Mouse (Mus musculus) stomach, embryonic 16.5 days (tissue): Measurements from ENCODE around the gene Cntnap5b. TPM values are rescaled to one million over a fixed set of nuclear protein-coding genes. Genes with fewer than 3 reads are reported as not detected.

Experiments
- ATAC-seq: fragments of 200-750 bp; cut with Nextera tagmentation; 2 replicates; pipeline ENCODE4 v1.8.0; 2017; ENCODE audit warnings: moderate number of reproducible peaks, moderate TSS enrichment; ENCODE audit not compliant: insufficient read depth, low FRiP score
- H3K27ac ChIP-seq: fragments of 300-500 bp; sonication (generic); 2 replicates; pipeline ENCODE4 v1.5.1; 2014; ENCODE audit warnings: low read length
- H3K27me3 ChIP-seq: fragments of 300-500 bp; sonication (generic); 2 replicates; pipeline ENCODE4 v1.6.1; 2014; ENCODE audit warnings: low read length, control low read depth, mixed read lengths; ENCODE audit not compliant: control insufficient read depth, insufficient read depth
- H3K36me3 ChIP-seq: fragments of 300-500 bp; sonication (generic); 2 replicates; pipeline ENCODE4 v1.6.1; 2014; ENCODE audit warnings: low read length; ENCODE audit not compliant: control insufficient read depth, insufficient read depth
- H3K4me1 ChIP-seq: fragments of 300-500 bp; sonication (generic); 2 replicates; pipeline ENCODE4 v1.6.1; 2014; ENCODE audit warnings: low read length, control low read depth, mixed read lengths; ENCODE audit not compliant: control insufficient read depth, insufficient read depth
- H3K4me2 ChIP-seq: fragments of 300-500 bp; sonication (generic); 2 replicates; pipeline ENCODE4 v1.6.1; 2014; ENCODE audit warnings: low read depth, low read length, mixed read lengths
- H3K4me3 ChIP-seq: fragments of 300-500 bp; sonication (generic); replicated peaks from 2 replicates; pipeline ENCODE4 v1.5.1; 2014; ENCODE audit warnings: mild to moderate bottlenecking, low read length
- H3K9ac ChIP-seq: fragments of 300-500 bp; sonication (generic); 2 replicates; pipeline ENCODE4 v1.6.1; 2014; ENCODE audit warnings: low read length
- H3K9me3 ChIP-seq: fragments of 300-500 bp; sonication (generic); replicated peaks from 2 replicates; pipeline ENCODE4 v1.6.1; 2016; ENCODE audit warnings: low read length, control low read depth; ENCODE audit not compliant: control insufficient read depth
- WGBS: fragments of 180-500 bp; shearing (Covaris S2); extraction: QIAGEN DNeasy Blood & Tissue Kit; methylation state at CpG from one replicate; pipeline ENCODE4 v1.1.7; 2014; 5-methylcytosine and 5-hydroxymethylcytosine counted together
- polyA plus RNA-seq: library from polyadenylated mRNA; unstranded; fragments of >200 nt; fragmentation: Nextera tagmentation; extraction: Ambion mirVana; gene quantifications from 2 replicates; pipeline ENCODE4 v1.2.1, GENCODE M21; 2015

The Cntnap5b gene
- polyA plus RNA-seq, 1 experiment from 2014 or later: not detected

GRCm38 (mm10) chr1:100369415-100370113 is 597.0 kb downstream of the Cntnap5b start:
- Histone ChIP-seq H3K4me3 (no peak overlapping the region), H3K4me2 (no peak overlapping the region), H3K4me1 (no peaks in the 10 kb centered on the region), H3K9me3 (no peaks in the 10 kb centered on the region), H3K36me3 (no peaks in the 10 kb centered on the region), H3K27me3 (no peaks in the 10 kb centered on the region), H3K9ac (no peak overlapping the region), H3K27ac (no peak overlapping the region)
- WGBS: 66% methylated on average over 5 of the region's 5 CpGs
- ATAC-seq: no peak

GRCm38 (mm10) chr1:100386252-100386651 is 613.7 kb downstream of the Cntnap5b start:
- Histone ChIP-seq H3K9ac (no peak overlapping the region), H3K4me2 (no peak overlapping the region), H3K36me3 (no peaks in the 10 kb centered on the region), H3K4me3 (no peak overlapping the region), H3K4me1 (no peaks in the 10 kb centered on the region), H3K27ac (no peak overlapping the region), H3K27me3 (no peaks in the 10 kb centered on the region), H3K9me3 (no peaks in the 10 kb centered on the region)
- 65% methylated on average over 1 of the region's 1 CpGs for WGBS
- ATAC-seq: no peak

GRCm38 (mm10) chr1:100394034-100394433 is 621.5 kb downstream of the Cntnap5b start:
- Histone ChIP-seq H3K9me3 (no peaks in the 10 kb centered on the region), H3K4me1 (no peaks in the 10 kb centered on the region), H3K4me3 (no peak overlapping the region), H3K27ac (no peak overlapping the region), H3K27me3 (no peaks in the 10 kb centered on the region), H3K4me2 (no peak overlapping the region), H3K36me3 (no peaks in the 10 kb centered on the region), H3K9ac (no peak overlapping the region)
- ATAC-seq: no peak

- Histone ChIP-seq H3K4me2 (no peak overlapping the region), H3K27ac (no peak overlapping the region), H3K27me3 (no peaks in the 10 kb centered on the region), H3K9ac (no peak overlapping the region), H3K36me3 (no peaks in the 10 kb centered on the region), H3K4me1 (no peaks in the 10 kb centered on the region), H3K9me3 (no peaks in the 10 kb centered on the region), H3K4me3 (no peak overlapping the region)
- ATAC-seq: peak; percentile 47; the same call in 1 of the 2 replicates
These were observed 644.2 kb downstream of the Cntnap5b start for GRCm38 (mm10) chr1:100416658-100417224.

GRCm38 (mm10) chr1:100430038-100430774 is 657.6 kb downstream of the Cntnap5b start:
- no peaks in the 10 kb centered on the region for H3K36me3 ChIP-seq
- H3K9ac ChIP-seq: no peak overlapping the region
- no peaks in the 10 kb centered on the region for H3K9me3 ChIP-seq
- H3K4me2 ChIP-seq: no peak overlapping the region
- H3K27me3 ChIP-seq: no peaks in the 10 kb centered on the region
- peak; percentile 73; the same call in 1 of the 2 replicates for ATAC-seq
- no peaks in the 10 kb centered on the region for H3K4me1 ChIP-seq
- H3K27ac ChIP-seq: no peak overlapping the region
- 69% methylated on average over 1 of the region's 1 CpGs for WGBS
- H3K4me3 ChIP-seq: no peak overlapping the region

- no peak overlapping the region for H3K4me3 ChIP-seq
- no peak for ATAC-seq
- WGBS: 95% methylated on average over 2 of the region's 2 CpGs
These were observed 691.3 kb downstream of the Cntnap5b start for GRCm38 (mm10) chr1:100463877-100464276.

GRCm38 (mm10) chr1:100465226-100465625 is 692.7 kb downstream of the Cntnap5b start:
- ATAC-seq: no peak
- Histone ChIP-seq H3K9ac (no peak overlapping the region), H3K27me3 (no peaks in the 10 kb centered on the region), H3K4me1 (no peaks in the 10 kb centered on the region), H3K4me2 (no peak overlapping the region), H3K36me3 (no peaks in the 10 kb centered on the region), H3K27ac (no peak overlapping the region), H3K9me3 (no peaks in the 10 kb centered on the region), H3K4me3 (no peak overlapping the region)
- 50% methylated on average over 1 of the region's 1 CpGs for WGBS

More at GRCm38 (mm10) chr1:100463877-100464276, 691.3 kb downstream of the Cntnap5b start:
- no peaks in the 10 kb centered on the region for H3K27me3 ChIP-seq
- H3K4me1 ChIP-seq: no peaks in the 10 kb centered on the region
- no peaks in the 10 kb centered on the region for H3K36me3 ChIP-seq
- no peaks in the 10 kb centered on the region for H3K9me3 ChIP-seq
- H3K4me2 ChIP-seq: no peak overlapping the region
- H3K27ac ChIP-seq: no peak overlapping the region
- no peak overlapping the region for H3K9ac ChIP-seq

DNA sequence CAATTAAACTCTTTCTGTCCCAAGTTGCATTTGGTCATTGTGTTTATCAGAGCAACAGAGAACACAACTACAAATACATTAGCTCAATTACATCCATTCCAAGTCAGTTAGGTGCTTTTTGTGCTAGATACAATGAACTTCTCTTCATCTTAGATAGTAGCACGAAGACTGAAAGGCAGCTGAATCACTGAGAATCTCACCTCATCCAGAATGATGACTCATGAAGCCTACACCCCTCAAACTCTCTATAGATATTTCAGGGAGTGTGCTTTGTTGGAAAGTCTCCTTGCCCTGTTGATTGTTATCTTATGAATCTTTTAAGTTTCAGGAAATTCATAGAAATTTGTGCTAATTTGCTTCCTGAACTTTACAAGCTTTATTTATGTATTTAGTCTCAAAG is 695.0 kb downstream of the Cntnap5b start:
- ATAC-seq: no peak
- Histone ChIP-seq H3K36me3 (no peaks in the 10 kb centered on the region), H3K4me3 (no peak overlapping the region), H3K27ac (no peak overlapping the region), H3K9me3 (no peaks in the 10 kb centered on the region), H3K4me2 (no peak overlapping the region), H3K4me1 (no peaks in the 10 kb centered on the region), H3K27me3 (no peaks in the 10 kb centered on the region), H3K9ac (no peak overlapping the region)
- 57% methylated on average over 1 of the region's 1 CpGs for WGBS

- ATAC-seq: no peak
- Histone ChIP-seq H3K36me3 (no peaks in the 10 kb centered on the region), H3K9ac (no peak overlapping the region), H3K9me3 (no peaks in the 10 kb centered on the region), H3K4me2 (no peak overlapping the region), H3K4me1 (no peaks in the 10 kb centered on the region), H3K27ac (no peak overlapping the region), H3K4me3 (no peak overlapping the region), H3K27me3 (no peaks in the 10 kb centered on the region)
These were observed 737.3 kb downstream of the Cntnap5b start for GRCm38 (mm10) chr1:100509866-100510265.
